Mouse (Mus musculus) embryo, embryonic 10 days (tissue): Measurements from ENCODE around the gene Osbpl6.

Experiments
- DNase-seq: peaks from one replicate; pipeline ENCODE4 v3.0.0-alpha.2; 2015; ENCODE audit warnings: low spot score

Osbpl6 gene

DNA sequence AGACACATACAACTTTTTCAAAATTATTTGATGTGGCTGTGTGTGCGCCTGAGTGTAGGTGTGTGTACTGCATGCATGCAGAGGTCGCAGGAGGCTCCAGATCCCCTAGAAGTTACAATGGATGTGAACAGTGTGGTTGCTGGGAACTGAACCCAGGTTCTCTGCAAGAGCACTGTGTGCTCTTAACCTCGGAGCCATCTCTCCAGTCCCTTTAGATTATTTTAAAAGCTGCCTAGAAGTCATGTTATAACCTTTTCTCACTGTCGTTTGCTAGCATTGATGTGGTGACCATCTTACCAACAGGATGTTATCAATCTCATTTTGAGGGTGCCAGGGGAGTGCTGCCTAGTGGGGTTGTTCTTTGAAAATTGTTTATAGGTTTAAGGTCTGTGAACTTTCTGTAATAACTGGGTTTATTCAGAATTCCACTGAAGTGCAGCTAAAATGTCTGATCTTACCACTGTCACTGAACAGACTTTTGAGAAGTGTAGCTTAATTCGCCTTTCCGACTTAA lies 15.2 kb downstream of the Osbpl6 start:
- DNase-seq, result no peak

DNA sequence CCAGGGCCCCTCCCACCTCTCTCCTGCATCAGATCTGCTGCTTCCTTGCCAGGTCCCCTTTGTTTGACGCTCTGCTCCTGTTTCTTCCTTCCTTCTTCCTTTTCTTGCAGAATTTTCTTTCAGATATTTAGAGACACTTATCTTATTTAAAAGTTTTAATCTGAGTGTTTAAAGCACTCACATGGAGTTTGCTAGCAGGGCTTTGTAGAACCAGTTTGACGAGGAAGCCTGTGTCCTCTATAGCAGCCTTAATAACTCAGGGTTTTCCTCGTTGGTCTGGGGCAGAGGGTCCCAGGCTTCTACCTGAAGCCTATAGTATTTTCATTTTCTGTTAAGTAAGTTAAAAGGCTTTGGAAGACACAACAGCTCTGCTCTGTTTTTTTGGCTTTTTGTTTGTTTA lies 20.5 kb downstream of the Osbpl6 start:
- no peak for DNase-seq

DNA sequence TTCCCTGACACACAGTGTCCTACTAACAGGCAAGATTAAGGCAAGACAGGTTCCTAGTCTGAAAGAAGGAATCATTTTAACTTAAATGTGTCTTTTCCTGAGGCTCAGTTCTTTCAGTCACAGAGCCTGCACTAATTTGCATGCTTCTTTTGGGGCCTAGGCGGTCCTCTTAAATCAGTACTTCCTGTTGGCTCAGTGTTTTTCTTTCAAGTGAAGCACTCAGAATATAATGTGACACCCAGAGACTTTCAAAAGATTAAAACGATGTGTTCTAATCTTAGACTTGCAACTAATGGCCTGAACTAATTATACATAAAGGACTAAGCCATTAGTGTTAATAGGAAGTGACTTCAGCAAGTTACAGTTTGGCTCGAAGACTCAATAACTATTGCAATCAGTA lies 23.0 kb downstream of the Osbpl6 start:
- no peak for DNase-seq

DNA sequence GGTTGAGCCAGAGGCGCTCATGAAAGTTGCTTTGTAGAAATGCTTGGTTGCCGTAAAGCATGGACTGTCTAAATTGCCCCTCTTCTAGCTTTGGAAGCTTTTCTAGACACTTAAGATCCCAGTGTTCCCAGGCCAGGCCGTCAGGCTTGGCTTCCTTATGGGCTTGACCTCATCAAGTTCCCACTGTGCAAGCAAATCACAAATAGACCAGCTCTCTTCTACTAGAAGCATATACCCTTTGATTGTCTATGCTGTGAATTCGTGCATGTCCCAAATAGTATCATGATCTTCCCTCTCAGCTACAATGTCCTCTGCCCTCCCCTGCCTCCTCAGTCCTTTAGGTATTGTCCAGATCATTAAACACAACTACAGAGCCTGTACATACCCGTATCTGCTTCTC lies 23.5 kb downstream of the Osbpl6 start:
- DNase-seq, result no peak

DNA sequence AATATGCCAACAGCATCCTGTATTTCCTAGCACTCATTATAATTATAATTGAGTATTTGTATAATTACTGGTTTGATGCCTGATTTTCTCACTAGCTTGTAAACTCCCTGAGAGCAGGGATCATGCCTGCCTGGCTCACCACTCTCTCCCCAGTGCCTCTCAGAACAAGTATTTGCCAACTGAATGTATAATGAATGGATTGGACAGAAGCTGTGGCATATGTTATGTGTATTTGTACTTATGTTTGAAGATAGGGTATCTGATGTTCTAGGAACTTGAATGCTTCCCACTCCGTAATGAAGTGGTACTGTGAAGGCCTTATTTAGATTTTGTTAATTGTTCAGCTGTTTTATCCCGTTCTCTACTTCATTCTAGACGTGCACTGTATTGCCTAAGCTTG lies 24.2 kb downstream of the Osbpl6 start:
- DNase-seq, result no peak

DNA sequence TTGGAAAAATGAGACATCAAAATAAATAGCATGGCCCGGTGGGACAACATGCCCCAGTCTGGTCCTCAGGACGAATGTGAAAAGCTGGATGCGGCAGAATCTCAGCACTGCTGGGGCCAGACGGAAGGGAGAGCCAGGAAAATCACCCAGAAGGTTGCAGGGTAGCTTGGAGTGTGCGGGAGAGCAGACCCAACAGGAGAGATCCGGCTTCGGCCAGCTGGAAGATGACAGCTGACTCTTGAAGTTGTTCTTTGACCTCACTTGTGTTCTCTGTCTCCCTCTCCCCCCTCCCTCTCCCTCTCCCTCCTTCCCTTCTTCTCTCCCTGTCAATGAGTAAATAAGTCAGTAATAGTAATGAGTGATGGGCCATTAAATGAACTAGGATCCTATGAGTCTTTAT lies 27.9 kb downstream of the Osbpl6 start:
- DNase-seq, result no peak

DNA sequence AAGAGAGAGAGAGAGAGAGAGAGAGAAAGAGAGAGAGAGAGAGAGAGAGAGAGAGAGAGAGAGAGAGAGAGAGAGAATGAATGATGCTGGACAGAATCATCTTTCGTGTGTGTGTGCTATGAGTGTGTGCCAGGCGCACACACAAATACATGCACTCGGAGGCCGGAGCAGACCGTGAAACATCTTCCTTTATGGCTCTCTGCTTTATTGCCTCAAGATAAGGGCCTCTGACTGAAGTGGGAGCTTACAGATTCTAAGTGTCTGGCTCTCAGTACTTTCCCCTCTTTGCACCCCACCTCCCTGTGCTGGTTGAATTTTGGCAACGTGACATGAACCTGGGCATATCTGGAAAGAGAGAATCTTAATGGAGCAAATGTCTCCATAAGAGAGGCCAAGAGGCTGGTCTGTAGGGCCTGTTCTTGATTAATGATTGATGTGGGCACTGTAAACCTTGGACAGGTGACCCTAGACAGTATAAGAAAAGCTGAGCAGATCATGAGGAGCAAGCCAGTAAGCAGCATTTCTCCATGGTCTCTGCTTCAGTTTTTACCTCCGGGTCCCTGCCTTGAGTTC lies 29.4 kb downstream of the Osbpl6 start:
- DNase-seq, result no peak

DNA sequence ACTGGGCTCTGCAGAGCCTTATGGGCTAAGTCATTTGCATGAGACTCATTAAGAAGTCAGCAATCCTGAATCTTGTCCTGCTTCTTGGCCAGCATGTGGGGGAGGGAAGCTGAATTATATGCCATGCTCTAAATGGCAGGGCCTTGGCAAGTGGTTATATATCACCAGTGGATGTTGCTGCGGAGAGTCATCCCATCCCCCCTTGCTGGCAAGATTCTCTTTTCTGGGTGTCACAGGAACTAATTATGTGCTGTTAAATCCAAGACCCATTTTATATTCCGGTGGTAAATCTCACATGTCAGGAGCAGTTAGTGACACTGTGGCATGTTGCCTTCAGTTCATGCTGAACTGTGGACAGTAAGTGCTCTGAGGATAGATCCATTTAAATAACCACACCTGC lies 31.1 kb downstream of the Osbpl6 start:
- DNase-seq, result no peak

DNA sequence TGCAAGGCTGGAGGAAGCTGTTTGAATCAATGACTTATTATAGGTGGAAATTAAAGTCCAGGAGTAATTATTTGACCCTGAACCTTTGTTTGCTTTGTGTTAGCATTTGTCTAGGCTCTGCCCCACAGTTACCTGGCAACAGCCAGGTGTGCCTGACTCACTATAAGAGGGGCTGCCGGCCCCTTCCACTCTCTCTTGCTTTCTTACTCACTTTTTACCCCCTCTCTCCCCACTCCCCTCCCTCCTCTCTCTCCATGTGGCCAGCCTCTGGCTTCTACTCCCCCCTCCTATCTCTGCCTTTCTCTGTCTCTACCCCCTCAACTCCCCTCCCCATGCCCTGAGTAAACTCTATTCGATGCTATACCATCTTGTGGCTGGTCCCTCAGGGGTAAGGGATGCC lies 33.2 kb downstream of the Osbpl6 start:
- no peak for DNase-seq

DNA sequence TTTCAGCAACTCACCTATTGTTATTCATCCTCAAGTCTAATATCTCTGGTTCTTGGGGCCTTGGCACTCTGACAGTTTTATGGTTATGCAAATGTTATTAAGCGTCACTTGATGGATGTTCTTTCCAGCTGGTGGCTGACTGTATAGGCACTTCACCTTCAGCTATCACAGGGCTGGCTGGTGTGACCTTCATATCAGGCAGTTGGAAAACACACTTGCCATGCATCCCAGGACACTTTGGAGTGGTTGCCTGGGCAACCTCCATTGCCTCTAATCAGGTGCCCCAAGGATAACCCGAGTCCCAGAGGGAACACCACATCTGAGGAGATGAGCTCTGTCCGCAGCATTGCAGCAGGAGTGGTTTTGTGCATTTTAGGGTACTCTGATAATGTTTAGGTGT lies 35.8 kb downstream of the Osbpl6 start:
- peak; percentile 44 for DNase-seq

DNA sequence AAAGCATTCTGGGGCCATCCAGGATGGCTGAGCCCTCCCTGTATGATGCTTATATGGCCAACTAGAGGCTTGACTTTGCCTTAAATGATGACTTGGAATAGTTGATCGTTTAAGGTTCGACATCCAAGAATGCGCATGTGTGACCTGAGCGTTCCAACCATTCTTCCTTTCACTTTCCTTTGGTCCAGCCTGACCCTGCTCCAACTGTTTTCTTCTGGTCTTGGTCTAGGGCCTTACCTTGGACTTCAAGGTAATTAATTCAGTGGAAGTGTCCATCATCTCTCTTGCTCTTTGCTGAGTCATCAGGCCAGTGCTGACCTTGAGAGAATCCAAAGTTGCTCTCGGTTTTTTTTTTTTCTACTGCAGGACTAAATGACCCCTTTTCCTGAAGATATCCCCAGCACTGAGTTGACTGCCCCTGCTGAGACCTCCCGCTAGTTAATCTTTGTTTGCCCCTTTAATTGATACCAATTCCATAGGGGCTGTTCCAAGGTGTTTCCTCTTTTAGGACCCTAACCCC lies 43.6 kb downstream of the Osbpl6 start:
- no peak for DNase-seq

DNA sequence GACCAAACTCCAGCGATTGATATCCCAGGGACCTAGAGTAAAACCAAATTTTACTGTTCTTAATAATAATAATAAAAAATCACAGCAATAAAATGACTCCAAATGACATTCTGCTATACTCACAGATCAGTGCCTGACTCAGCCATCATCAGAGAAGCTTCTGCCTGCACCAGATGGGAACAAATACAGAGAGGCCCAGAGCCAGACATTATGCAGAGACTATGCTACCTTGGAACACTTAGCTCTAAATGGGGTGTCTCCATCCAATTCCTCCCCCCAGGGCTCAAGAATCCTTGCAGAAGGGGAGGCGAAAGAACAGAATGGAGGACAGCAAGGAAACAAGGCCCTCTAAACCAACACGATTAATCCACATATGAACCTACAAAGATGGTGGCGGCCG lies 60.4 kb downstream of the Osbpl6 start:
- DNase-seq, result no peak

DNA sequence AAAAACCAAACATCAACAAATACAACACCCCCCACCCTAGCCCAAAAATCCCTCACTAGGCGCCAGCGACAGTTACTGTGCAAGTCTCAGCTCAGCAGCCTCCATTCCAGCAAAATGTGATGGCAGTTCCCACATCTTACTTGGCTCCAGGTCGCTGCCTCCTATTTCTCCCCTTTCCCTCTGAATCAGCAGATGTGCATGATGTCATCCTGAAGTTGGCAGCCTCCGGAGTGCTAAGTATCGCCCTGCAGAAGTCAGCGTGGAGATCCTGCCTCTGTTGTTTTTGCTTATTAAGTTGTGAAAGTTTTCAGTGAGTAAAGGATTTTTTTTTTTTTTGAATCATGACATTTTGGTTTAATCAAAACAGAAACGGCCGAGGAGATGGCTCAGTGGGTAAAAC lies 61.9 kb downstream of the Osbpl6 start:
- peak; percentile 19 for DNase-seq

DNA sequence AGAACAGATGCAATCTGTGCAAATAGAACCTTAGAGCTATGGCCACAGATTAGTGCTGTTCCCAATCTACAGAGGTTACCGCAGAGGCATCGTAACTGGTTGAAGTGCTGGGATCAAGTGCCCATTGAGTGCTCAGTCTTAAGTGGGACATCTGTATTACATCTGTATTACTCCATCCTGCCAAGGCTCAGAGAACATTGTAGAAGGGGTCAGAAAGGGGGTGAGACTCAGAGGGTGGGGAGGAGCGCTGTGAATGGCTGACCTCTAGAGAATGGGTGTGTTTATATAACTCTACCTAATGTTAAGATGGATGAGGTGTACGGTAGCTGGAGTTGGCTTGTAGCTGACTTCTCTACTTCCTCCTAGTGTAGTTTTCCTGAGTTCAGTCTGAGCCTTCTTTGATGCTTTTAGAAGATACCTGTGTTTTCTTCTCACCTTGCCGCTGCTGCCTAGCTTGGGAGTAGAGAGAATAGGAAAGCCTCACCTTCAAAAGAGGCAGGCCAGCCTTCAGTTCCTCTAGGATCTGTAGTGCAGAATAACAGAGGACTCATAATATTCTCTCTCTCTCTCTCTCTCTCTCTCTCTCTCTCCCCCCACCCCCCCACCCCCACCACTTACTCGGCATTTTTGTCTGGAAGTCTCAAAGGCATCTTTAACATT lies 62.9 kb downstream of the Osbpl6 start:
- no peak for DNase-seq

DNA sequence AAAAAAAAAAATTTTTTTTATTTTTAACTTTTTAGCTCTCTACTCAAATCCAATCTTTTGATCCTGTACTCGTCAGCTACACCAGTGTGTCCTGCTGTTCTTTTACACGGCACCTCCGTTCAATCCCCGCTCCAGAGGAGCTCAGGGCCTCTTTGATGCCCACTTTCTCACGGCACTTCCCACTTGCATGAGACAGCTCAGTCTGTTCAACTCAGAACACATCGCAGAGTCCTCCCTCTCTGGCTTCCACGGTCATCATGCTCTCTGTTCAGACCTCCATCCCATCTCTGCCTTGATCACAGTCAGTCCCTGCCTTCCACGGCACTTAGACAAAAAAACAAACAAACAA lies 63.4 kb downstream of the Osbpl6 start:
- DNase-seq, result no peak

DNA sequence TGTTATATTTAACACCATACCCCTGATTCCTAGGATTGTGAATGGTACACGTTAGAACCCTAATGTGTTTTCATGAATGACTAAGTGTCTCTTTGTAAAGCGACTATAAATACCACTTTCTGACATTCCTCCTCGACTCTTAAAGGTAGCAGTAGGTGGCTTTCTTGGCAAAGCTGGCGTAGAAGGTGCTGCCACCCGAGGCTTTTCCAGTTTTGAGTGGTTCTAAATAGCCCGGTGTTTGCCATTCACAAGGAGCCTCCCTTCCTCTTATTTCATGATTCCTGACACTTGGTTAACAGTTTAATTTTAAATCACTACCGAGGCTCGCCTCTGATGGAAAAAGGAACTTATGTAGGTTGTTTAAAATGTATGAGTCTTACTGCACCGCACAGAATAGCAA lies 64.1 kb downstream of the Osbpl6 start:
- DNase-seq, result no peak

DNA sequence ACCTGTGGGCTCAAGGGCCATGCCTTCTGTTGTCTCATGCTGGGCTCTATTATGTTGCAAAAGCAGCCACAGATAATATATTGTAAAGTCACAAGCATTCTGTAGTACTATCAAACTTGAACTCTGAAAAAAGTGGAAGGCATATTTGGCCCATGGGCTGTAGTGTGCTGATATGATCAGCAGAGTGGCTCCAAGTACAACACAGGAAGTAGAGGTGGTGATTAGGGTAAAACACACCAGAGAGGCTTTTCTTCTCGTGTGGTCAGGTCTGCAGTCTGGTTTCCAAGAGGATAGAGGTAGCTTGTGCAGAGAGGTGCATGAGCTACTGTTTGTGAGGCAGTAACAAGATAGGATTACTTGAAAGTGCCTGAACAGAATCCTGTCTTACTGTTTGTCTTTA lies 69.5 kb downstream of the Osbpl6 start:
- DNase-seq, result no peak

DNA sequence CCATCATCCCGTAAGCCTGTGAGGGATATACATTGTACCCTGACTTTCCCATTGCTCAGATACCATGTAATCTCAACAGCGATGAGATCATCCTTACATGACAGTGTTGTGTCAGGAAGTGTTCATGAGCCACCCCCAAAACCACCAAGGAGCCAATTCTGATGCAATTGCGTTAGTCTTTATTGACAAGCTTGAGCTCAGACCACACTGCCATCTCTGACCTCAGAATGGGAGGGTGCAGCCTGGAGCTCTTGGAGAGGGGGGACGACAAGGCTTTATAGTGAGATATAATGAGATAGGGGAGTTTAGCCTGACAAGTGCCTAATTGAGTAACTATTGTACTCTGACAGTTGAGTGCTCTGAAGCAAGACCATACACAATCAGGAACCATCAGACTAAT lies 82.5 kb downstream of the Osbpl6 start:
- no peak for DNase-seq

DNA sequence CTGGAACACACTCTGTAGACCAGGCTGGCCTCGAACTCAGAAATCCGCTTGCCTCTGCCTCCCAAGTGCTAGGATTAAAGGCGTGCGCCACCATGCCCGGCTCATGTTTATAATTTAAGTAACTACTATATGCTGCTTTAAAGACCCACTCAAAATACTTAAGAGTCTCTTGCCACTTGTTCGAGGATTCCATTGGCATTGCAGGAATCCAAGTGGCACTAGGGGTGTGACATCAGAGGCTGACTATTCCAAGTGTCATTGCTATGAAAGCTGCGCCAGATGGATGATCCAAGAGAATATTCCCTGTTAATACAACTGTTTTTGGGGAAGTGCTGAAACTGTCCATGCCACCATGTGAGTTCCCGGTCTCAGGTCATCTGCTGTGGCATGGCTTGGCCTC lies 83.9 kb downstream of the Osbpl6 start:
- no peak for DNase-seq

DNA sequence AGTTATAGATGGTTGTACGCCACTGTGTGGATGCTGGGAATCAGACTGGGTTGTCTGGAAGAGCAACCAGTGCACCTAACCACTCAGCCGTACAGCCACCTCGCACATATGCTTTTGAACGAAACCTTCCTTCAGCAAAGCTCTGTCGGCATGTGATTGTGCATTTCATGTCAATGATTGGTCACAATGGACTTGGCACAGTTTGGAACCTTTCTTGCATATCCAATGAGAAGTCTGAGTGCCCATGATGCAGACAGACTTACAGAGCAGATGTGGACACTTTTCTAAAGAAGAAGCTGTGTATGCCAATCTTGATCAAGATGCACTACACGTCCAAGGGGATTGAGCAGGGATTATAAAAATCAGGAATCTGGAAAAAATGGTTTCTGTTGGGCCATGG lies 85.1 kb downstream of the Osbpl6 start:
- no peak for DNase-seq

DNA sequence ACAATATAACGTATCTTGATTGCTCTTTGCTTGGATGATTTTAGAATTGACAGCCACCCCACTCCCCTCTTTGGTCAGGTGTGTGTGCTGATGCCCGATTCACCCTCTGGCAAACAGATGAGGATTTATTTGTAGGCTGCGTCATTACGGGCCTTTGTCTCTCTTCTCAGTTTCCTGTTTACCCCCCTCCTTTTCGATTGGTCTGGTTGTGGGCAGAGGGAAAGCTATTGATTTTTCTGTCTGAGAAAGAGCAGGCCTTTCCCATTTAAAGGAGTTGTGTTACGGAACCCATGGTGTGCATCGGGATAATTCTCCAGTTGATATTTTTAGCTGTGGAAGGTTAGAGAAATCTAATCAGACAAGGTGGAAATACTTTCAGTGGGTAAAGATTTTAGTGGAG lies 85.9 kb downstream of the Osbpl6 start:
- no peak for DNase-seq

DNA sequence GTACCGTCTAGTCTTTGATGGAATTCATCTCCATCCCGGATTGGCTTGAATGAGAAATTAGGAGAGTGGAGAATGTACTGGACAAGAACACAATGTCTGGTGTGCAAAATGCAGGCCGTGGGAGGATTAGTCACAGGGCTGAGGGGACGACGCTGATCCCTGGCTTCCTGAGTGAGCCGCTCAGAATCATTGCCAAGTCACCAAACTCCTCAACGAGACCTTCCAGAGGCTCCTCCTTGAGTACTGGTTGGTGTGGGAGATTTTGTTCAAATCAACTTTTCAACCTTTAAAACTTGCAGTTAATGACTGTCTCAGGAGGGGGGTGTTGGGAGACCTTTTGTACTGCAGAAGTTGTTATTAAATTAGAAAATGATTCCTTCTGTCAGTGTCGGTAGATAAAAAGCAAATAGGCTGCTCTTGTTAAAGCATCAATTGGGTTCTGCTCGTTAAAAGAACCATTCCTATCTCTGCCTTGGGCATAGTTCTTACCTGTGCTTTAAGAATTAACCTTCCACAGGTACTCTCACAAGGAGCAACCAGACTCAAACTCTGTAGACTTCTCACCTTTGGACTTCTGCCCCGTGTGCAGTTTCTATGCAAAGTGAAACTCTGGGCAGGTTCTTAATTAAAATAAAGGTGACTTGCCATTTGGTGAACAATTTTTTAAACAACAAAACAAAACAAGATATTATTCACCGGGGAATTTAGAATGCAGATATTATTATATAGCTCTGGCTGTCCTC lies 89.9 kb downstream of the Osbpl6 start:
- no peak for DNase-seq

DNA sequence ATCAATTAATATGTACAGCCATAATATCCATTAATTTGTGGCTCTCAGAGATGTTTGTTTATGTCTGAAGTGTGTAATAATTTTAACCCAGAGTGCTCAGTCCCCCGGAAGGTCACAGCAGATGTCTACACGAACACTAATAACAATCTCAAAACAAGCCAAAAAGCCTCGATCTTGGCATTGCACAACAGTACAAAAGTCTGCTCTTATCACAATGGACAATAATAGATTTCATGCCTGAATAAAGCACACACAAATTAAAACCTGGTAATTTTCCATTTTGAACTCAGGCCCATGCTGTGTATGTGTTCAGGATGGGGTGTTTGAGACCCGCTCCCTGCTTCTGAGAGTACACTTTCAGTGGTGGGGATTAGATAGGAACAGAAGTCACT lies 90.4 kb downstream of the Osbpl6 start:
- no peak for DNase-seq
